Mouse (Mus musculus): ENCODE results near the gene Snx20. TPM values are rescaled to one million over a fixed set of nuclear protein-coding genes. Genes with fewer than 3 reads are reported as not detected.

Snx20 gene
- polyA plus RNA-seq, 1 experiment from 2014 or later: 2.2 TPM

DNA sequence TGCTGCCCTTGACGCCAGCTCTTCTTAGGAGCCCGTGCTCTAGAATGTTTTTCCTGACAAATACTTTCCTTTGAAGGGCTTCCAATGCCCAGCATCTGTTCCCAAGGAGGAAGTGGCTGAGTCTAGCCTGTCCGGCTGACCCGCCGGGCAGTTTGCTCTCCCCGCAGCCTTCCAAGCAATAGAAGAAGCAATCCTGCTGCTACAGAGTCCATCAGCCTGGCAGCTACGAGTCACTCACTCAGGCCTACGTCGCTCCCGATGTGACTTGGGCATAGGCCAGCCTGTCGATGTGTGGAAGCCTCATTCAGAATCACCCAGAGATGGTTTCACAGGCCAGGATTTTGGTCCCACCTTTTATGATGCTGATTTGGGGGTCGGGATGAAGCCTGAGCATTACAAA lies 39.9 kb downstream of the Snx20 start:
- Histone ChIP-seq H3K9me3 (no peaks in the 10 kb centered on the region), H3K4me3 (no peak overlapping the region), H3K4me1 (peaks cover 7% of the 10 kb centered on the region; the same call in 1 of the 2 replicates), H3K36me3 (peaks cover 14% of the 10 kb centered on the region), H3K4me2 (no peak overlapping the region), H3K27me3 (no peaks in the 10 kb centered on the region), H3K27ac (no peak overlapping the region), H3K9ac (no peak overlapping the region)
- WGBS: 84% methylated on average over 12 of the region's 12 CpGs
- no peak for ATAC-seq (ENCODE audit: insufficient number of reproducible peaks, low FRiP score, low TSS enrichment, low read depth)

- Histone ChIP-seq H3K9me3 (no peaks in the 10 kb centered on the region), H3K9ac (no peak overlapping the region), H3K27ac (no peak overlapping the region), H3K4me2 (no peak overlapping the region), H3K4me1 (peaks cover 3% of the 10 kb centered on the region; the same call in 1 of the 2 replicates), H3K36me3 (peaks cover 26% of the 10 kb centered on the region), H3K4me3 (no peak overlapping the region), H3K27me3 (no peaks in the 10 kb centered on the region)
- ATAC-seq (ENCODE audit: insufficient number of reproducible peaks, low FRiP score, low TSS enrichment, low read depth): no peak
- WGBS: 84% methylated on average over 1 of the region's 1 CpGs
Measured at GRCm38 (mm10) chr8:88593947-88594346, 42.0 kb downstream of the Snx20 start.

DNA sequence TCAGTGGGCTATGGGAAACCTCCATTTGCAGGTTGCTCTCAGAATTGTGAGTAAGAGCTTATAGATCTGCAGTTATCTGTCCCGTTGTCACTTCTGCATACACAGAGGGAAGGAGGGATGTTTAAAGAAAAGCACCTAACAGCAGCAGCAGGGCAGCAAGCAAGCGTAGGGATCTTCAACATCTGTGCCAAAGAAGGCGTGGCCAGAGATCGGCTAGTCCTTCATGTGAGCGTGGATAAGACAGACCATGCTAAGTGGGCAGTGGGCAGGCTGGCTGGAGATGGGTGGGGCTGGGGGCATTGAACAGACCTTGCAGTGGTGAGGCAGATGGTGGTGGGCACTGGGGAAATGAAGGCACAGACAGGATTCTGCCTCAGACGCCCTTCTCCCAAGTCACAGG lies 45.7 kb downstream of the Snx20 start:
- Histone ChIP-seq H3K27me3 (no peaks in the 10 kb centered on the region), H3K9me3 (no peaks in the 10 kb centered on the region), H3K9ac (no peak overlapping the region), H3K36me3 (peaks cover 56% of the 10 kb centered on the region), H3K4me2 (no peak overlapping the region), H3K27ac (no peak overlapping the region), H3K4me1 (no peaks in the 10 kb centered on the region), H3K4me3 (no peak overlapping the region)
- no peak for ATAC-seq (ENCODE audit: insufficient number of reproducible peaks, low FRiP score, low TSS enrichment, low read depth)
- WGBS: 81% methylated on average over 6 of the region's 6 CpGs

- Histone ChIP-seq H3K4me3 (no peak overlapping the region), H3K4me2 (no peak overlapping the region), H3K4me1 (no peaks in the 10 kb centered on the region), H3K27me3 (no peaks in the 10 kb centered on the region), H3K9ac (no peak overlapping the region), H3K27ac (no peak overlapping the region), H3K36me3 (peaks cover 59% of the 10 kb centered on the region), H3K9me3 (no peaks in the 10 kb centered on the region)
- no peak for ATAC-seq (ENCODE audit: insufficient number of reproducible peaks, low FRiP score, low TSS enrichment, low read depth)
- WGBS: 86% methylated on average over 8 of the region's 8 CpGs
Measured at GRCm38 (mm10) chr8:88588205-88588889, 47.6 kb downstream of the Snx20 start.

DNA sequence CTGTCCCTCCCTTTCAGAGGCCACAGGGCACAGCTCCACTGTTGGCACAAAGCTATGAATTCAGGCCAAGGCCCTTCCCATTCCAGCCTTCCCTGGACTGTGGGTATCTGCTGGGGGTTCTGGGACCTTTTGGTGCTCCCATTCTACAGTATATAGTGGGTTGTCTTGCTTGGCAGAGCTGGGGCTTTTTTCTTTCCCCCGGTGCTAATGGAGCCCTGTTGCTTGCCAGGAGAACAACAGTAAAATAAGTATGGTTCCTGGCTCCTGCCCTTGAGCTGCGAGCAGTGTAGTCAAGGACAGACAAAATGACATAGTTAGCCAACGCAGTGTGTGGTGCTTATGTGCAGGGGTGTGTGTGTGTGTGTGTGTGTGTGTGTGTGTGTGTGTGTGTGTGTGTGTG lies 52.1 kb downstream of the Snx20 start:
- 67% methylated on average over 3 of the region's 3 CpGs for WGBS
- no peak for ATAC-seq (ENCODE audit: insufficient number of reproducible peaks, low FRiP score, low TSS enrichment, low read depth)
- H3K4me1 ChIP-seq: peaks cover 13% of the 10 kb centered on the region
- no peaks in the 10 kb centered on the region for H3K9me3 ChIP-seq
- no peak overlapping the region for H3K9ac ChIP-seq
- no peaks in the 10 kb centered on the region for H3K27me3 ChIP-seq
- peaks cover 46% of the 10 kb centered on the region for H3K36me3 ChIP-seq
- H3K4me3 ChIP-seq: no peak overlapping the region
- H3K27ac ChIP-seq: no peak overlapping the region
- no peak overlapping the region for H3K4me2 ChIP-seq

- ATAC-seq (ENCODE audit: insufficient number of reproducible peaks, low FRiP score, low TSS enrichment, low read depth): no peak
- Histone ChIP-seq H3K4me2 (no peak overlapping the region), H3K9ac (no peak overlapping the region), H3K27ac (no peak overlapping the region), H3K4me3 (no peak overlapping the region), H3K9me3 (no peaks in the 10 kb centered on the region), H3K27me3 (no peaks in the 10 kb centered on the region), H3K36me3 (peaks cover 22% of the 10 kb centered on the region), H3K4me1 (peaks cover 39% of the 10 kb centered on the region)
- 88% methylated on average over 7 of the region's 7 CpGs for WGBS
Measured at GRCm38 (mm10) chr8:88580785-88581184, 55.1 kb downstream of the Snx20 start.

- H3K27me3 ChIP-seq: no peaks in the 10 kb centered on the region
- H3K4me3 ChIP-seq: no peak overlapping the region
- no peaks in the 10 kb centered on the region for H3K9me3 ChIP-seq
- peak overlapping the region; percentile 33; the same call in 1 of the 2 replicates for H3K27ac ChIP-seq
- H3K4me1 ChIP-seq: peaks cover 49% of the 10 kb centered on the region
- no peak overlapping the region for H3K4me2 ChIP-seq
- H3K9ac ChIP-seq: no peak overlapping the region
- H3K36me3 ChIP-seq: peaks cover 17% of the 10 kb centered on the region
- 58% methylated on average over 18 of the region's 18 CpGs for WGBS
- ATAC-seq (ENCODE audit: insufficient number of reproducible peaks, low FRiP score, low TSS enrichment, low read depth): no peak
Measured at GRCm38 (mm10) chr8:88579668-88580330, 56.1 kb downstream of the Snx20 start.

- no peak for ATAC-seq (ENCODE audit: insufficient number of reproducible peaks, low FRiP score, low TSS enrichment, low read depth)
- Histone ChIP-seq H3K4me1 (peaks cover 54% of the 10 kb centered on the region), H3K9ac (no peak overlapping the region), H3K4me2 (no peak overlapping the region), H3K36me3 (peaks cover 22% of the 10 kb centered on the region), H3K4me3 (no peak overlapping the region), H3K9me3 (no peaks in the 10 kb centered on the region), H3K27ac (peak overlapping the region; percentile 33; the same call in 1 of the 2 replicates), H3K27me3 (no peaks in the 10 kb centered on the region)
- 38% methylated on average over 7 of the region's 7 CpGs for WGBS
Measured at GRCm38 (mm10) chr8:88579246-88579645, 56.7 kb downstream of the Snx20 start.

DNA sequence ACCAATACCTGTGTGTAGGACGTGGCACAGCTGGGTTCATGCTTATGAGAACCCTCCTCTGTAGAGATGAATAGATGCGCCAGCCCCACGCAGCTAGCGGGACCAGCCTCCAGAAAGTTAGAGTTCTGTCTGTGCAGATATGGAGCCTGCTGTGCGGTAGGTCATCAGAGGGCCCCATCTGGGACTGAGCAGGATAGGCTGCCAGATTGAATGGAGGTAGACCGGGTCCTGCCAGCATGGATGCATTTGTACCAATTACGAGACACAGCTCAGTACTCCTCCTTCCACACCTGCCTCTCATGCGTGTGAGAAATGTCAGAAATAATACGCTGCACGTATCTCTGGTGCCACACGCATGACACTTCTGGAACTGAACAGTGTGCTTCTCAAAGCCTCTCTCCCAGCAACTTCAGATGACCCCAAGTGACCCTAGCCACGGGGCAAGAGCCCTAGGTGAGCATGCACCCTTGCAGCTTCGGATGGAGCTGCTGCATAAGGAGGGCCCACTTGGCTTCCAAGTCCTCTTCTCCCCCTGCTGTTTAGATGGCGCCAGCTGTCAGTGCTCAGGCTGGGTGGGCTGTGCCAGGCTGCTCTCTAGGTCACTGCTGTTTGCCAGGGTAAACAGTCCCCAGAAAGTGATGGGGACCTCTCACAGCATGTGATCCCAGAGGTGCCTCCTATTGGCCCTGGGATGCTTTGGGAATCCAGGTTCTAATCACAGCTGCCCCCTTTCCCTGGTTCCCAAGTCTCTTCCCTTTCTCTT lies 57.3 kb downstream of the Snx20 start:
- H3K4me2 ChIP-seq: no peak overlapping the region
- H3K27me3 ChIP-seq: no peaks in the 10 kb centered on the region
- no peaks in the 10 kb centered on the region for H3K9me3 ChIP-seq
- ATAC-seq (ENCODE audit: insufficient number of reproducible peaks, low FRiP score, low TSS enrichment, low read depth): no peak
- peaks cover 54% of the 10 kb centered on the region for H3K4me1 ChIP-seq
- WGBS: 73% methylated on average over 14 of the region's 14 CpGs
- no peak overlapping the region for H3K9ac ChIP-seq
- no peak overlapping the region for H3K27ac ChIP-seq
- H3K36me3 ChIP-seq: peaks cover 22% of the 10 kb centered on the region
- no peak overlapping the region for H3K4me3 ChIP-seq

DNA sequence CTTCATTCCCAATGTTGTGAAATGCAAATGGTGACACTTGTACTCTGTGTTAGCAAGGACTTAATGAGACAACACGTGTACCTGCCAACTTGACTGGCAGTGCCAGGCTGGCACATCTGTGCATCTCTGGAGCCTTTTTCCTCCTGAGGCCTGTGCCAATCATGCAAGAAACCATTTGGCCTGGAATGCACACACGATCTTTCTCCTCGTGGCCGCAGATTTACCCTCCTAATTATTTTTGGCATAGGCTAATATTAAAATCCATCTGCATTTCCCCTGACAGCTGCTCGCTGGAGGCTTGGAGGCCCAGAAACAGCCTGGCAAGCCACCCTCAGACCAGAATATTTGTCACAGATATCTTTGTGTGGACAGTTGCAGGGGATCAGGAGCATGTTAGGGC lies 58.3 kb downstream of the Snx20 start:
- no peak overlapping the region for H3K4me3 ChIP-seq
- no peak overlapping the region for H3K9ac ChIP-seq
- no peak overlapping the region for H3K4me2 ChIP-seq
- peaks cover 15% of the 10 kb centered on the region for H3K36me3 ChIP-seq
- no peak for ATAC-seq (ENCODE audit: insufficient number of reproducible peaks, low FRiP score, low TSS enrichment, low read depth)
- H3K27ac ChIP-seq: no peak overlapping the region
- no peaks in the 10 kb centered on the region for H3K27me3 ChIP-seq
- H3K9me3 ChIP-seq: no peaks in the 10 kb centered on the region
- 55% methylated on average over 5 of the region's 5 CpGs for WGBS
- H3K4me1 ChIP-seq: peaks cover 54% of the 10 kb centered on the region

Measured in limb, embryonic 15.5 days (tissue).